ENCODE assay signal across 11 mouse cellular contexts in the genomic region with DNA sequence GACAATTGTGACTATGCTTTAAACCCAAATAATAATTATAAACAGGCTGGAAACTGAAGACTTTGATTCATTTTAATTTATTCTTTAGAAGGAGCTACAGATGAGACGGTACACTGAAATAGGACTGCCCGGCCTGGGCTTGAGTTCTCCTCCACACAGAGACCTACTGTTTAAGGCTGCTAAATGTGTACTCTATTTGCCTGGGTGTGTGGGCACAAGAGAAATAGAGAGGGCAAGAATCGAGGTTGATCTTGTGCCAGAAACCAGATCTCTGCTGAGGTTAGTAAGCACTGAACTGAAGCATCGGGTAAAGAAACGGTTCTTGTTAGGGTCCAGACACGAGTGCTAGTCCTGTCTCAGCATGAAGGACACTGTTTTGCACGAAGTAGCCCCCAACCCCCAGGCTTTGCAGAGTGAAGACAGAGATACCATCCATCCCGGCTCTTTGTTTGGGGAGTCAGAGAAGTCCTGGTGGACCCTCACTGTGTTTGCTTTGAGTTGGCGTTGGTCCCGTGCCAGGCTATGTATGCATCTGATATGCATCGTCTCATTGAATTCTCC.
DNase-seq lines count a peak whose midpoint lies in the region; ATAC-seq lines count a peak whose summit lies in the region.
"Had no signal": no experiment of that assay in that cellular context is flagged by ENCODE, and none has a peak within 500 bp of the region (broad histone marks: within the 10 kb centered on the region; RNA-seq: fewer than 3 reads in every experiment).

No protein-coding gene starts in this region.

- ATAC-seq in limb, embryonic 12.5 days (ENCODE audit: insufficient number of reproducible peaks, insufficient read depth, low FRiP score, low TSS enrichment, low read depth): no peak
- 0 out of 2 replicates have a peak, but pooled peaks have one; percentile 9 for ATAC-seq in limb, embryonic 13.5 days (ENCODE audit: low FRiP score, low read depth)
- ATAC-seq: intestine, postnatal 0 days had no signal

- peak overlapping the region; percentile 59 for H3K27ac ChIP-seq in limb, embryonic 12.5 days
- H3K27ac ChIP-seq in limb, embryonic 10.5 days: no peak overlapping the region
- peak overlapping the region; percentile 34 for H3K27ac ChIP-seq in brown adipose tissue, adult 24 weeks (replicated peaks; ENCODE audit: low read depth, low read length)
- peak overlapping the region; percentile 69 for H3K27ac ChIP-seq in limb, embryonic 13.5 days

- 83% methylated on average over 11 of the region's 11 CpGs for WGBS in limb, embryonic 12.5 days
- 89% methylated on average over 11 of the region's 11 CpGs for WGBS in limb, embryonic 10.5 days
- 75% methylated on average over 11 of the region's 11 CpGs for WGBS in limb, embryonic 13.5 days

- H3K9me3 ChIP-seq in limb, embryonic 12.5 days: no peaks in the 10 kb centered on the region
- no peaks in the 10 kb centered on the region for H3K9me3 ChIP-seq in limb, embryonic 10.5 days (replicated peaks)
- H3K9me3 ChIP-seq in limb, embryonic 13.5 days: no peaks in the 10 kb centered on the region

- H3K36me3 ChIP-seq in limb, embryonic 12.5 days: no peaks in the 10 kb centered on the region
- 0 out of 2 replicates have a peak, but pooled peaks cover 2% of the 10 kb centered on the region for H3K36me3 ChIP-seq in limb, embryonic 10.5 days
- H3K36me3 ChIP-seq in limb, embryonic 13.5 days: no peaks in the 10 kb centered on the region

- peaks cover 65% of the 10 kb centered on the region for H3K4me1 ChIP-seq in limb, embryonic 12.5 days (replicated peaks)
- peaks cover 55% of the 10 kb centered on the region for H3K4me1 ChIP-seq in limb, embryonic 10.5 days
- peaks cover 23% of the 10 kb centered on the region for H3K4me1 ChIP-seq in brown adipose tissue, adult 24 weeks (ENCODE audit: control insufficient read depth, insufficient read depth, insufficient read length, low read length)
- peaks cover 66% of the 10 kb centered on the region for H3K4me1 ChIP-seq in limb, embryonic 13.5 days

- no peak overlapping the region for H3K9ac ChIP-seq in limb, embryonic 12.5 days (replicated peaks)
- no peak overlapping the region for H3K9ac ChIP-seq in limb, embryonic 13.5 days

- peak; percentile 25 to 39 for DNase-seq in frontal cortex, postnatal 10 days (ENCODE audit: low spot score in 2 of 2)
- no peak for DNase-seq in frontal cortex, postnatal 36 days (ENCODE audit: low spot score in 2 of 2)
- no peak for DNase-seq in limb, embryonic 10.5 days (ENCODE audit: low spot score)
- no peak for DNase-seq in gastrocnemius, postnatal 36 days
- DNase-seq in urinary bladder, postnatal 4 days (ENCODE audit: low spot score in 2 of 2): no peak
- DNase-seq: B cell, adult 2 months; heart, adult 18-20 months had no signal

- H3K4me3 ChIP-seq in limb, embryonic 12.5 days (replicated peaks): no peak overlapping the region
- no peak overlapping the region for H3K4me3 ChIP-seq in limb, embryonic 10.5 days
- no peak overlapping the region for H3K4me3 ChIP-seq in brown adipose tissue, adult 24 weeks (ENCODE audit: insufficient read depth, low read depth, low read length)
- H3K4me3 ChIP-seq in limb, embryonic 13.5 days: no peak overlapping the region

- no peak overlapping the region for H3K4me2 ChIP-seq in limb, embryonic 12.5 days
- peak overlapping the region; percentile 16 for H3K4me2 ChIP-seq in limb, embryonic 13.5 days (replicated peaks)

- intact Hi-C loops in gastrocnemius, postnatal 36 days (cut with DNase I): no loop called here

- H3K27me3 ChIP-seq in limb, embryonic 12.5 days: no peaks in the 10 kb centered on the region
- no peaks in the 10 kb centered on the region for H3K27me3 ChIP-seq in limb, embryonic 10.5 days (ENCODE audit: low read depth, poor library complexity, severe bottlenecking)
- H3K27me3 ChIP-seq in limb, embryonic 13.5 days: no peaks in the 10 kb centered on the region

Comparison
In these comparisons a context has a peak if more than half of its experiments do, and no peak if none do; other contexts are left out.
1. DNase-seq: peak in frontal cortex, postnatal 10 days (2 of 2); none in frontal cortex, postnatal 36 days (0 of 2), limb, embryonic 10.5 days (single experiment), gastrocnemius, postnatal 36 days (0 of 2) and urinary bladder, postnatal 4 days (0 of 2).